Mouse (Mus musculus) kidney, adult 11 months (tissue): Measurements from ENCODE around the gene Adh4.
"Not testable (repeated sequence)": the region's sequence is repeated elsewhere in the genome, so short reads cannot be mapped to it uniquely, and the experiment has no call there.

Experiments used
- DNase-seq: peaks from one replicate; pipeline ENCODE4 v3.0.0; 2022

Adh4 gene

GRCm38 (mm10) chr3:138448077-138448860 lies 33.0 kb downstream of the Adh4 start:
- DNase-seq: peak; percentile 71

- no peak for DNase-seq
These were observed 36.9 kb downstream of the Adh4 start for GRCm38 (mm10) chr3:138452169-138452568.

GRCm38 (mm10) chr3:138454234-138454633 lies 39.0 kb downstream of the Adh4 start:
- no peak for DNase-seq

- peak; percentile 59 for DNase-seq
These were observed 39.6 kb downstream of the Adh4 start for GRCm38 (mm10) chr3:138454711-138455435.

GRCm38 (mm10) chr3:138458441-138458840 lies 43.2 kb downstream of the Adh4 start:
- DNase-seq: no peak

- no peak for DNase-seq
These were observed 45.0 kb downstream of the Adh4 start for GRCm38 (mm10) chr3:138460260-138460659.

- DNase-seq: no peak
These were observed 46.6 kb downstream of the Adh4 start for GRCm38 (mm10) chr3:138461832-138462231.

- peak; percentile 33 for DNase-seq
These were observed 47.9 kb downstream of the Adh4 start for GRCm38 (mm10) chr3:138463137-138463536.

GRCm38 (mm10) chr3:138463807-138464206 lies 48.5 kb downstream of the Adh4 start:
- no peak for DNase-seq

GRCm38 (mm10) chr3:138464573-138465147 lies 49.4 kb downstream of the Adh4 start:
- DNase-seq: no peak

GRCm38 (mm10) chr3:138466656-138467055 lies 51.4 kb downstream of the Adh4 start:
- DNase-seq: not testable (repeated sequence)

GRCm38 (mm10) chr3:138471066-138471465 lies 55.8 kb downstream of the Adh4 start:
- no peak for DNase-seq

GRCm38 (mm10) chr3:138479489-138479888 lies 64.2 kb downstream of the Adh4 start:
- DNase-seq: no peak
